Mouse (Mus musculus): ENCODE data around the gene Zfp664. TPM values are rescaled to one million over a fixed set of nuclear protein-coding genes. Genes with fewer than 3 reads are reported as not detected.

Gene Zfp664
- total RNA-seq, 2 experiments from 2014 or later: 65.1 to 66.1 TPM

DNA sequence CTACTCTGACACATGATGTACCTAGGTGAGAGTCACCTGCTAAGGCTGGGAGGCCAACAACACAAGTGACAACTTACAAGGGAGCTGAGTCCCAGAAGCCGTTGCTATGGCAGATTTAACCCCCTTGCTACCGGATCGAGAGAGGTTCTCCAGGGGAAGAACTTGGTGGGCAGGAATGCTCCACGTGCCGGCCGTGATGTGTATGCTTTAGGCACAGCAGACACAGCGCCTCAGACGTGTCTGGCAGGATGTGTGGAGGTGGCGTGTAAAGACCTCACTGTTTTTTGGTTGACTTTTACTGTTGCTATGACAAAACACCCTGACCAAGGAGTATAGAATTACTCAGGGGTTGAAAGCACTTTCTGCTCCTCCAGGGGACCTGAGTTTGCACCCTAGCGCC, 81.9 kb downstream of the Zfp664 start:
- Histone ChIP-seq H3K27ac (no peak overlapping the region), H3K4me3 (no peak overlapping the region)
- no peak for TF ChIP-seq CTCF (conservative IDR thresholded peaks at IDR 0.05)
- no peak for DNase-seq (ENCODE audit: low spot score in 2 of 2)

GRCm38 (mm10) chr5:124945046-124945445, 82.6 kb downstream of the Zfp664 start:
- Histone ChIP-seq H3K4me3 (no peak overlapping the region), H3K27ac (no peak overlapping the region)
- TF ChIP-seq CTCF (conservative IDR thresholded peaks at IDR 0.05): no peak
- no peak for DNase-seq (ENCODE audit: low spot score in 2 of 2)

DNA sequence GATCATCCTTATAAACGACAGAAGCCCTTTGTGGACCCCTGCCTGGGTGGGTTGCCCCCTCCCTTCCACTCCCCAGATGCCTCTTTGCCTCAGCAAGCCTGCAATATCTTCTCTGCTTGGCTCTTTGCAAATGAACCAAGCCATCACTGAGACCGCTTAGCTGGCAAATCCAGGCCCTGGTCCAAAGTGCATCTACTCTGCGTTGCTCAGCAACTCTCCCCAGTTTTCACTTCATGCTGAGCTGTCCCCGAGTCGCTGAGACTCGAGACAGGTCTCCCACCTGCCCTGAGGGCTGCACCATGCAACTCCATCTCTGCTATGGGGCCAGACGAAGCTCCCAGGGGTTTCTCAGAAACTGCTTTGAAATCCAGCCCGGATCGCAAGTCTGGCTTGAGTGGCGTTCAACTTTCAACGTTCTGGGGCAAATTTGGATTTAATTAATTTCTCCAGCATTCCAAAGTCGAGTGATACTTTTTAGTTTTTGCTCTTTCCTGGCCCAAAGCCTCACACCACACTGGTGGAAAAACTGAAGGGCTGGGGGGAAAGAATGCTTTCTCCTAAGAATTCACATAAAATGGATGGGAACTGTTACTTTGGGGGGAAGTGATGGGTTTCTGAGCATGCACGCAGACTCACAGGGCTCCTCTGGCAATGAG, 88.3 kb downstream of the Zfp664 start:
- H3K27ac ChIP-seq: peak overlapping the region; percentile 40; the same call in 1 of the 2 replicates
- no peak overlapping the region for H3K4me3 ChIP-seq
- TF ChIP-seq CTCF (conservative IDR thresholded peaks at IDR 0.05): no peak
- peak in 1 of 2 experiments; percentile 16 for DNase-seq (ENCODE audit: low spot score in 2 of 2)

GRCm38 (mm10) chr5:124951333-124951732, 88.8 kb downstream of the Zfp664 start:
- H3K27ac ChIP-seq: no peak overlapping the region
- no peak for DNase-seq (ENCODE audit: low spot score in 2 of 2)
- TF ChIP-seq CTCF (conservative IDR thresholded peaks at IDR 0.05): no peak
- H3K4me3 ChIP-seq: no peak overlapping the region

Other genes with a start within 250 kb of the Zfp664 start
- gene Atp6v0a2, start 234.1 kb upstream of the Zfp664 start, total RNA-seq (2021): 10 to 100 TPM; 54.3 to 63.9 TPM
- gene Dnah10, start 137.6 kb upstream of the Zfp664 start, total RNA-seq (2021): under 1 TPM; 0.32 to 0.38 TPM
- 10 to 100 TPM; 79.7 to 81.8 TPM for gene Ccdc92, start 267 bp upstream of the Zfp664 start, total RNA-seq (2021)
- gene Rflna, start 140.5 kb downstream of the Zfp664 start, total RNA-seq (2021): under 1 TPM; 0.44 to 0.83 TPM

Data from layer of hippocampus, adult 2 months (tissue).